Mouse (Mus musculus): Measurements from ENCODE around the gene Rpl18. TPM values are rescaled to one million over a fixed set of nuclear protein-coding genes. Genes with fewer than 3 reads are reported as not detected.

The Rpl18 gene
- polyA plus RNA-seq, 1 experiment from 2014 or later: 631 TPM

GRCm38 (mm10) chr7:45682144-45683126 is 32.8 kb upstream of the Rpl18 start:
- H3K9ac ChIP-seq (replicated peaks; ENCODE audit: low read length): no peak overlapping the region; the same call in 1 of the 2 replicates
- no peaks in the 10 kb centered on the region for H3K4me1 ChIP-seq (ENCODE audit: control insufficient read depth, insufficient read depth, low read length)
- DNase-seq (peak; percentile 94), ATAC-seq (ENCODE audit: low FRiP score, low TSS enrichment) (peak; percentile 79)
- H3K27me3 ChIP-seq (ENCODE audit: control insufficient read depth, insufficient read depth, low read length): no peaks in the 10 kb centered on the region
- H3K27ac ChIP-seq (replicated peaks; ENCODE audit: low read depth, low read length): peak overlapping the region; percentile 20
- peak overlapping the region; percentile 27 for H3K4me2 ChIP-seq (ENCODE audit: low read length)
- no peaks in the 10 kb centered on the region for H3K36me3 ChIP-seq (ENCODE audit: control insufficient read depth, insufficient read depth, low read length)
- H3K9me3 ChIP-seq (ENCODE audit: control insufficient read depth, low read length): no peaks in the 10 kb centered on the region
- H3K4me3 ChIP-seq (replicated peaks; ENCODE audit: low read depth, low read length): no peak overlapping the region
- 28% methylated on average over 14 of the region's 14 CpGs for WGBS

GRCm38 (mm10) chr7:45683396-45684050 is 31.7 kb upstream of the Rpl18 start, which contains the start of gene Ntn5:
Gene Ntn5 (plus strand): TSS chr7:45684022.
- Histone ChIP-seq H3K27ac (replicated peaks; ENCODE audit: low read depth, low read length) (no peak within 1 kb of the TSS), H3K9ac (replicated peaks; ENCODE audit: low read length) (no peak within 1 kb of the TSS), H3K27me3 (ENCODE audit: control insufficient read depth, insufficient read depth, low read length) (no peaks in the 10 kb centered on the region), H3K4me3 (replicated peaks; ENCODE audit: low read depth, low read length) (no peak within 1 kb of the TSS), H3K36me3 (ENCODE audit: control insufficient read depth, insufficient read depth, low read length) (no peaks in the 10 kb centered on the region), H3K4me1 (ENCODE audit: control insufficient read depth, insufficient read depth, low read length) (no peaks in the 10 kb centered on the region), H3K9me3 (ENCODE audit: control insufficient read depth, low read length) (no peaks in the 10 kb centered on the region), H3K4me2 (ENCODE audit: low read length) (no peak within 1 kb of the TSS)
- ATAC-seq (ENCODE audit: low FRiP score, low TSS enrichment) (no peak), DNase-seq (no peak)
- WGBS: 78% methylated on average over 7 of the region's 7 CpGs

- ATAC-seq (ENCODE audit: low FRiP score, low TSS enrichment) (no peak), DNase-seq (no peak)
- H3K9ac ChIP-seq (replicated peaks; ENCODE audit: low read length): no peak overlapping the region
- H3K27ac ChIP-seq (replicated peaks; ENCODE audit: low read depth, low read length): no peak overlapping the region
- no peaks in the 10 kb centered on the region for H3K9me3 ChIP-seq (ENCODE audit: control insufficient read depth, low read length)
- no peaks in the 10 kb centered on the region for H3K27me3 ChIP-seq (ENCODE audit: control insufficient read depth, insufficient read depth, low read length)
- 73% methylated on average over 10 of the region's 10 CpGs for WGBS
- H3K4me1 ChIP-seq (ENCODE audit: control insufficient read depth, insufficient read depth, low read length): no peaks in the 10 kb centered on the region
- H3K4me2 ChIP-seq (ENCODE audit: low read length): no peak overlapping the region
- no peaks in the 10 kb centered on the region for H3K36me3 ChIP-seq (ENCODE audit: control insufficient read depth, insufficient read depth, low read length)
- no peak overlapping the region for H3K4me3 ChIP-seq (replicated peaks; ENCODE audit: low read depth, low read length)
Observed at GRCm38 (mm10) chr7:45685811-45686210, 29.4 kb upstream of the Rpl18 start.

GRCm38 (mm10) chr7:45686841-45687240 is 28.4 kb upstream of the Rpl18 start:
- no peak overlapping the region for H3K27ac ChIP-seq (replicated peaks; ENCODE audit: low read depth, low read length)
- WGBS: 78% methylated on average over 3 of the region's 3 CpGs
- no peak for ATAC-seq (ENCODE audit: low FRiP score, low TSS enrichment)

GRCm38 (mm10) chr7:45689099-45689498 is 26.2 kb upstream of the Rpl18 start:
- no peaks in the 10 kb centered on the region for H3K27me3 ChIP-seq (ENCODE audit: control insufficient read depth, insufficient read depth, low read length)
- no peak overlapping the region for H3K4me3 ChIP-seq (replicated peaks; ENCODE audit: low read depth, low read length)
- ATAC-seq (ENCODE audit: low FRiP score, low TSS enrichment) (no peak), DNase-seq (no peak)
- H3K36me3 ChIP-seq (ENCODE audit: control insufficient read depth, insufficient read depth, low read length): no peaks in the 10 kb centered on the region
- 70% methylated on average over 6 of the region's 6 CpGs for whole genome bisulfite sequencing
- no peak overlapping the region for H3K4me2 ChIP-seq (ENCODE audit: low read length)
- no peaks in the 10 kb centered on the region for H3K4me1 ChIP-seq (ENCODE audit: control insufficient read depth, insufficient read depth, low read length)
- H3K9ac ChIP-seq (replicated peaks; ENCODE audit: low read length): no peak overlapping the region
- no peak overlapping the region for H3K27ac ChIP-seq (replicated peaks; ENCODE audit: low read depth, low read length)
- H3K9me3 ChIP-seq (ENCODE audit: control insufficient read depth, low read length): no peaks in the 10 kb centered on the region

More at GRCm38 (mm10) chr7:45686841-45687240, 28.4 kb upstream of the Rpl18 start:
- DNase-seq: no peak
- no peak overlapping the region for H3K4me3 ChIP-seq (replicated peaks; ENCODE audit: low read depth, low read length)
- no peaks in the 10 kb centered on the region for H3K36me3 ChIP-seq (ENCODE audit: control insufficient read depth, insufficient read depth, low read length)
- H3K4me1 ChIP-seq (ENCODE audit: control insufficient read depth, insufficient read depth, low read length): no peaks in the 10 kb centered on the region
- H3K9ac ChIP-seq (replicated peaks; ENCODE audit: low read length): no peak overlapping the region
- no peaks in the 10 kb centered on the region for H3K9me3 ChIP-seq (ENCODE audit: control insufficient read depth, low read length)
- H3K4me2 ChIP-seq (ENCODE audit: low read length): no peak overlapping the region
- no peaks in the 10 kb centered on the region for H3K27me3 ChIP-seq (ENCODE audit: control insufficient read depth, insufficient read depth, low read length)

GRCm38 (mm10) chr7:45689800-45690199 is 25.5 kb upstream of the Rpl18 start:
- 81% methylated on average over 11 of the region's 11 CpGs for WGBS
- no peak overlapping the region for H3K27ac ChIP-seq (replicated peaks; ENCODE audit: low read depth, low read length)
- no peak for ATAC-seq (ENCODE audit: low FRiP score, low TSS enrichment)
- no peak for DNase-seq
- no peaks in the 10 kb centered on the region for H3K9me3 ChIP-seq (ENCODE audit: control insufficient read depth, low read length)
- H3K36me3 ChIP-seq (ENCODE audit: control insufficient read depth, insufficient read depth, low read length): no peaks in the 10 kb centered on the region
- H3K9ac ChIP-seq (replicated peaks; ENCODE audit: low read length): no peak overlapping the region
- H3K4me1 ChIP-seq (ENCODE audit: control insufficient read depth, insufficient read depth, low read length): no peaks in the 10 kb centered on the region
- no peak overlapping the region for H3K4me3 ChIP-seq (replicated peaks; ENCODE audit: low read depth, low read length)
- H3K27me3 ChIP-seq (ENCODE audit: control insufficient read depth, insufficient read depth, low read length): no peaks in the 10 kb centered on the region
- H3K4me2 ChIP-seq (ENCODE audit: low read length): no peak overlapping the region

- no peaks in the 10 kb centered on the region for H3K4me1 ChIP-seq (ENCODE audit: control insufficient read depth, insufficient read depth, low read length)
- H3K27me3 ChIP-seq (ENCODE audit: control insufficient read depth, insufficient read depth, low read length): no peaks in the 10 kb centered on the region
- no peak overlapping the region for H3K9ac ChIP-seq (replicated peaks; ENCODE audit: low read length)
- 82% methylated on average over 2 of the region's 2 CpGs for WGBS
- H3K4me2 ChIP-seq (ENCODE audit: low read length): no peak overlapping the region
- H3K9me3 ChIP-seq (ENCODE audit: control insufficient read depth, low read length): no peaks in the 10 kb centered on the region
- no peak for ATAC-seq (ENCODE audit: low FRiP score, low TSS enrichment)
- H3K27ac ChIP-seq (replicated peaks; ENCODE audit: low read depth, low read length): no peak overlapping the region
- no peaks in the 10 kb centered on the region for H3K36me3 ChIP-seq (ENCODE audit: control insufficient read depth, insufficient read depth, low read length)
- DNase-seq: no peak
- no peak overlapping the region for H3K4me3 ChIP-seq (replicated peaks; ENCODE audit: low read depth, low read length)
Observed at GRCm38 (mm10) chr7:45692364-45692763, 22.9 kb upstream of the Rpl18 start.

GRCm38 (mm10) chr7:45693921-45694591 is 21.2 kb upstream of the Rpl18 start, which contains the start of gene Sec1:
Gene Sec1 (minus strand): TSS chr7:45694402.
- 91% methylated on average over 50 of the region's 50 CpGs for WGBS
- Histone ChIP-seq H3K4me1 (ENCODE audit: control insufficient read depth, insufficient read depth, low read length) (no peaks in the 10 kb centered on the region), H3K27ac (replicated peaks; ENCODE audit: low read depth, low read length) (no peak within 1 kb of the TSS), H3K9ac (replicated peaks; ENCODE audit: low read length) (no peak within 1 kb of the TSS), H3K4me2 (ENCODE audit: low read length) (no peak within 1 kb of the TSS), H3K36me3 (ENCODE audit: control insufficient read depth, insufficient read depth, low read length) (no peaks in the 10 kb centered on the region), H3K4me3 (replicated peaks; ENCODE audit: low read depth, low read length) (no peak within 1 kb of the TSS), H3K9me3 (ENCODE audit: control insufficient read depth, low read length) (no peaks in the 10 kb centered on the region), H3K27me3 (ENCODE audit: control insufficient read depth, insufficient read depth, low read length) (peaks cover 5% of the 10 kb centered on the region; the same call in 1 of the 2 replicates)
- ATAC-seq (ENCODE audit: low FRiP score, low TSS enrichment) (no peak), DNase-seq (no peak)
